Mouse (Mus musculus) natural killer cell, adult 2 months (primary cell): ENCODE data around the gene Ralgapa2.
A peak's percentile ranks its signal among the peaks of the same experiment; 100 is the strongest.

Experiments used
- DNase-seq, 2 experiments: peaks; one replicate each; pipeline ENCODE4 v3.0.0; 2022; ENCODE audit warnings: low spot score in 2 of 2

The Ralgapa2 gene

DNA sequence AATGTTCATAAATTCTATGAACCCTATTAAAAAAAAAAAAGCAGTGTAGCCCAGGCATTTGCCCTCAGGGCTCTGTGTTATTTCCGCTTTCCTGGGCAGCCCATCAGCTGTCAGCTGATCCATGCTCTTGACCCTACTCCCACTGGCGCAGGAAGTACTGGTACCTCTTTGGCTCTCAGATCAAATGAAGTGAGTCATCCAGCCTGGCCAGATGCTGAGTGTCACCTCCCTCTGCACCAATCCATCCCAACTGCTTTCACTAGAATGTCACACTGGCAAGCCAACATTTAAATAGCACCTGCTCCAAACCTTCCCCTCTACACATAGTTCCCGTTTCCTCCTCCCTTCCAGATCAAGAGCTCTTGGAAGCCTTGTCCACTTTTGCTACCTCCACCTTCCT is 84.8 kb downstream of the Ralgapa2 start:
- DNase-seq, result no peak

DNA sequence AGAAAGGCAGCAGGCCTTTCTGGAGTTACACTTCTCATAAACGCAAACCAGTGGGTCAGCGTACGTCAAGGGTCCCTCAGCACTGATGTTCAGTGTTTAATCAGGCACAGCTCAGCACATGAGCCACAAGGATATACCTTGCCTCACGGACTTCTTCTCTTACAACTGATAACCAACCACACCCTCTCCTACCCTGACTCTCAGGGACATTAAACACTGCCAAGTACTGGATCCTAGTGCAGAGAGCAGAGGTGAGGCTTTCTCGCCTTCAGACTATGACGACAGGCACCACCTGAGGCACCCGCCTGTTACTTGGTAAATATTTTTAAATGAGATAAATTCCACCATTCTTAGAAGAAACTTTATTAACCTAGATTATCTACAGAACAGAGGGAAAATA is 85.8 kb downstream of the Ralgapa2 start:
- DNase-seq, result no peak

DNA sequence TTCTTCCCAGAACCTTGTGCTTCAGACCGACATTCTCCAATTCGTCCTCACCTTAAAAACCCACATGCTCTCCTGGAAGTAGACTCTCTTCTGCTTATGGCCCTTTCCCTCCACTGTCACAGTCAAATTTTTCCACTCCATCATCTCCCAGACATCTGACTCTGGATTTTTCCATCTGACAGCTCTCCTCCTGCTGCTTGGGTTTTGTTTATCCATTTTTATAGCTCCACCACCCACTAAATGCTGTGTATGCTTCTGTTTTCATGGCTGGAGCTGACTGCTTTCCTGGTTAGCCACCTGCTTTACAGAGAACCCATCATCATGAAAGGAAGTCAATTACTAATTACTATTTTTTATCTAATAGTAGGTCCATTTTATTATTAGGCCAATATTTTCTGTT is 86.9 kb downstream of the Ralgapa2 start:
- DNase-seq, result no peak

DNA sequence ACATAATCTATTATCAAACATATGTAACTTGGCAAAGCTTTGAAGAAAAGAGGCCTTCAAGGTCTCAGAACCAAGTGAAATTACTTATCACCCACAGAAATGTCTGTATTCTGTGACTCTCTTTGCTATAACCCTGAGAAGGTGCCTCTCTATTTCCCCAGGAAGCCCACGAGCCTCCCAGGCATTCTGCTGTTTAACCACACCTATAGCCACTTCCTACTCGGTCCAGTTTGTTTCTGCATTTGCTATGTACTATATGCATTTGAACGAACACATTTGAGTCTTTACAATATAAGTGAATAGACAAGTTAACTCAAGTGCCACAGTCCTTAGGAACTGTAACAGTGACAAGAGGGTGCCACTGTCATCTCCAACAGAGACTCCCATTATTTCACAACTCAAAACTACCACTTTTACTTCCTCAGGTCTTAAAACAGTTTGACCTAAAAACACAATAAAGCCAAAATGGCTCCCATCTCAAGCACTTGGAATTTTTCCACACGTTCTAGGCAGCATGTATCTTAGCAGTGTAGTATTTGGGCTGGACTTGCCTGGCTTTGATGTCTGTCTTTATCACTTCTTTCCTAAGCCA is 88.3 kb downstream of the Ralgapa2 start:
- no peak for DNase-seq

DNA sequence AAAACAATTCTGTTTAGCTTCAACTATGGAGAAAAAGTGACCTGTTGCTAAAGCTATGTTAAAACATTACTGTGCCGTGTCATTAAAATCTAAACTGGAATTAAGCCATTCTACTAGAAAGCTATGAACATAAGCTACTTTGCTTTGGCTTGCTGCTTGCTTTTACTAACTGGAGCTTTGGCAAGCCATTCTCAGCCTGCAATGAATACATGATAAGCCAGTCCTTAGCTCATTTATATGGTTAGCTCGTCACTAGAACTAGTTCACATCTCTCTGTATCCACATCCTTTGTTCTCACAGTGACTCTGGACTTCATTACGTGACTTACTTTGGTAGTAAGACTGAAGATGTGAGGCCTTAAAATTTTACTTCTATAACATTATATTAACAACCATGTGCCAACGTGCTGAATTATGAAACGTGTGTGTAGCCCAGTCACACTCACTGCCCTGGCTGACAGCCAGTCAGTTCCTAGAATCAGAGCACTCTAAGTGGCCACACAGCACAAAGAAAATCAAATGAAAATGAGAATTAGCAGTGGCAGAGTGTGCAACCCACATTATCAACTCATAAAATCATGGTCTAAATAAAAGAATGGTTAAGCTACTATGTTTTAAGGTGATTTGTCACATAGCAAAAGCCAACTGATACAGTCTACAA is 89.0 kb downstream of the Ralgapa2 start:
- DNase-seq, result no peak

DNA sequence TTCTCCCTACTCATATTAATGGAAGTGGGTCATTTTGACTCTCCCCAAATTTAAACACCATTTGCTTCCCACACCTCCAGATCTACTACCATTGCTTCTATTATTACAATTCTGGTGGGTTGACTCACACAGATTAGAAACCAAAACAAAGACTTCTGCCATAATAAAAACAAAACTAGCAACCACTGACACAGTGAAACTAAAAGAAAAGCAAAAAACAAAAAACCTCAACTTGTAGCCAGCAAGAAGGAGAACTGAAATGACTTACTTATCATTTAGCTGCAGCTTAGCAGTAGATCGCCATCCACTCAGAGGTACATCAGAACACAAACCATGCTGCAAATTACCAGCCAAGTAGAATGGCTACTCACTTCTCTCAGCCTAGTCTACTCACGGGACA is 95.9 kb downstream of the Ralgapa2 start:
- DNase-seq, result no peak

DNA sequence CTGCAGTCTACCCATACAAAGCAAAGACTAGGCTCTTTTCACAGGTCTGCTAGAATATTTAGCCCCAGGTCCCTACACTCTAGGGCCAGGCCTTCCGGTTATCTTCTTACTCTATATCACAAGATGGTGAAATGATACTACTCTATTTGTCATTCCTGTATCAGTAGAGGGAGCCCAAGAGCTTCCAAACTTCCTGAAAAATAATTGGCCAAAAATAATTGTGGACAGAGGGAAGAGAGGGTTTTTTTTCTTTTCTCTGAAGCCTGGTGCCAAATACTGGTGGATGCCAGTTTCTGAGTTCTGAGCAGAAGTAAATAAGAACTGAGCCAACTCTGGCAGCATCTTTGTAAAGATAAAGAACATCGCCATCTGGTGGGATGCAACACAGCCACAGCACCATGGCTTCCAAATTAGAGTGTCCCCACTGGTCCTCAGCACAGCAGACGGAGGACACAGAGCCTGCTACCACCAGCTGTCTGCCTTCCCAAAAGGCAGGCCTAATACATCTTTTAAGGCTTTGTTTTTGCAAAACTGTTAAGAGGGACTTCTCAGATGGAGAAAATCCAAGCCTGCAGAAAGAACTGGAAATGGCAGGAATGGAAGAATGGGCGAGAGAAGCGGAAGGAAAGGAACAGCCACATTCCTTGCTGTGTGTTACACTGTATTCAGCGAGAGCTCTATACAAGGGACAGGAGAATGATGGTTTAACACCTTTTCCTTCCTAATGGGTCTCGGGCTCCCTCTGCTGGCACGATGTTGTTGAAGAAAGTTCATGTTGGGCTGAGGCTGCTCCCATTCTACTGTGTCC is 97.5 kb downstream of the Ralgapa2 start:
- DNase-seq, result peak; percentile 16 to 44

DNA sequence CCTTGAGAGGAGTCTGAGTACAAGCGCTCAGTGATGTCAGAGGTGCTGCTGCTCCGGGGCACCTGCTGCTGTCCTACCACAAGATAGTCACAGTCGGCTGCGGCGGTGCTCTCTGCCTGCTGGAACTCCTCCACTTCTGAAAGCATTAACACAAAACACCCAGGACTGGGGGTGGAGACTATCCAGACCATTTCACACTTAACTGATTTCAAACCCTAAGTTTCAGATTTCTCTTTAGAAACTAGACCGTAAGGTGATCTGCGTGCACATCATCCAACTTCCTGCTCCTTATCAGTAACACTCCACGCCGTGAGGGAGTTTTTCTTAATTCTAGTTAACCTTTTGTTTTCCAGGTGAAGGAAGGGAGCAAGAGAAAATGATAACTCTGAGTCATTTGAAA is 99.4 kb downstream of the Ralgapa2 start:
- DNase-seq, result no peak

DNA sequence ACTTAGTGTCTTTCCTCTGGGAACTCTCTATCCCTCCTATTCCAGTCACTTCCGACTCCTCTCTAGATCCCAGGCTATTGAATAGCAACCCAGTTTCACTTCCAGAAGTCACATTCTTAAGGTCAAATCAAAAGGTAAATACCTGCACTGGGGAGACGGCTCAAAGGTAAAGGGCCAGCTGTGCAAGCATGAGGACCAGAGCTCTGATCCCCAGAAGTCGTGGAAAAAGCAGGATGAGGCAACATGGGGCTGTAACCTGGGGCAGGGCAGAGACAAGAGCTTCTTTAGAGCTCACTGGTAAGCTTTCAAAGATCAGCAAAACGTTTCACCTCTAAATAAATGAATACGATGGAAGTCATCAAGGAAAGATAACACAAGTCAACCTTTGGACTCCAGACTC is 100.2 kb downstream of the Ralgapa2 start:
- DNase-seq, result no peak

DNA sequence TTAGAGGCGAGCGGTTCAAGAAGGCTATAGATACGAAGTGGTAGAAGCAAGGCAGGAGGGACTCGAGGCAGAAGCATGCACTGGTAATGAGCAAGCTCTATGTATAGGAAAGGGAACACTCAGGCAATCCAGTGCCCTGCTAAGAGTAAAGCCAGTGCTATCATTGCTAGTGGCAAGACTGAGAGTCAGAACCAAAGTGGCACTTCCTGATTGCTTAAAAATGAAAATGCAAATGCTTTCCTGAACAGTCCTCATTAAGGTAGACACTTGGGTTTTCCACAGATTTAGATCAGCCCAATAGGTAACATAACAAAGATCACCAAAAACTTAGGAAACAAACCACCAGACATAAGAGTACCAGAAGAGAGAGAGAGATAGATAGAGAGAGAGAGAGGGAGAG is 105.1 kb downstream of the Ralgapa2 start:
- no peak for DNase-seq

DNA sequence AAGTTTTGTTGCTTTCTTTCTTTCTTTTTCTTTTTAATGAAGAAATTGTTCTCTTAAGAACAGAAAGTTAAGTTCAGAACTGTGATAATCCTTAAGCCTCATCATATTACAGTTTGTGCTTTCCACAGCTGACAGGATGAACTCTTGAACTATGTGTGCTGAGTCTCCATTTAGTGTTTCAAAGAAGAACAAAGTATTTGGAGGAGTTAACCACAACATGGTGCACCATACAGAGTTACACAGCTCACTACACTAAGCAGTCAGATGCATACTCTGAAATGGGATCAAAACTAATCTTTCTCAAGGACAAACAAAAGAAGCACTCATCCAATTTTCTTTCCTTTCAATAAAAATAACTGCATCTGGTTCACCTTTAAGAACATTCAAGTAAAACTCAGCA is 110.6 kb downstream of the Ralgapa2 start:
- DNase-seq, result no peak

DNA sequence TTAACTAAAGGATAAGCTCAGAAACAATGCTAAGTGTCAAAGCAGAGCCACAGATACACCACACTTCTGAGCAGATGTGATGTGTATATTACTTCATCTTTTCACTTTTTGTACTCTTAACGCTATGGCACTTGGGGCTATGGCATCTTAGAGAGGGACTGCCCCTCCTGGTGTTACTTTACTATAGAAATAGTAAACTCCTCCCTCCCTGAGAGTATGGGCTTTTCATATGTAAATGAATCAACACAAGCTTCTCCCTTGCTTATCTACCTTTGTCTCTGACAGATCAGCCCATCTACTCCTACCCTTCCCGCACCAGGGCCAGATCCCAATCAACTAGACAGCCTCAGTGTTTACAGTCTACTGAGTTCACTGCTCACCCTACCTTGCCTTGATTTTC is 111.4 kb downstream of the Ralgapa2 start:
- no peak for DNase-seq

DNA sequence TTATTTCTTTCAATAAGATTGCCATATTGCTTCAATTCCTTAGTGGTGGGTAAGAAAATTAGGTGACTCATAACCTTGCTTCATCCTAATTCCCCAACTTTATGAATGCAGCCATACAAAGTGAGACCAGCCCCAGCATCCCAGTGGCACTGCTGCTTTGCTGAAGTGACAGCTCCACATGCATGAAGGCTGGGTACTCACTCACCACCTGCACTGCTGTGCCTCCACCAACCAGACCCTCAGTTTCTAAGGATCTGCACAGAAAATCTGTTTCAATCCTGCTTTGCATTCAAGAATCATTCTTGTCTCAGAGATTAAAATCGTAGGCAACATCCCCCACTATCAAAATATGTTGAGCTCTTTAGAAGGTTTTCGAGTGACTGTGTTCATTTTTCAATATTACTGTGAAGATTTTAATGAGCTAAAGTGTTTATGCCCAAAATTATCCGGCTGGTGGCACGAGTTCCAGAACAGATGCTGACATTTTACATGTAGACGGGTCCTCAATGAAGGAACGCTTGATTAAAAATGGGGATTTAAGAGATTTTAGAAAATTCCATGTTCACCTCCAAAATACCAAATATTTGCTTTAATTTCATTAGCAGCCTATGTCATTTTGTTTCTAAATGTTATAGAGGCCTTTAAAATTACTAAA is 113.8 kb downstream of the Ralgapa2 start:
- DNase-seq, result no peak

DNA sequence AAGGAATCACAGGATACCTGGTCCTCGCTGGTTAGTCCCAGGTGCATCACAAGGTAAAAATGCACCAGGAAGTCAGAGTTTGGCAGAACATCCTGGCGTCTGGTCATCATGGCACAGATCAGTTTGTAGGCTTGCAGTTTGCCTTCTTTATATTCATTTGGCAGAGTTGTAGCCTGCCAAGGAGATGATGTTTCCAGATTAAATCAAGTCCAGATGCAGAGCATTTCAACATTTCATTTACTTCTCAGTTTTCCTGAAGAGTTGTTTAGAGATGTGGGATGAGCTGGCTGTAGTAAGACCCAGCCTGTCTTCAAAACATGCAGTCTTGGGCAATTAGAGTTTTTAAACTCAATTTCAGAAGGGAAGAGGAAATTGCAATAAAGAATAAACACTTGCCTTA is 124.9 kb downstream of the Ralgapa2 start:
- DNase-seq, result no peak

DNA sequence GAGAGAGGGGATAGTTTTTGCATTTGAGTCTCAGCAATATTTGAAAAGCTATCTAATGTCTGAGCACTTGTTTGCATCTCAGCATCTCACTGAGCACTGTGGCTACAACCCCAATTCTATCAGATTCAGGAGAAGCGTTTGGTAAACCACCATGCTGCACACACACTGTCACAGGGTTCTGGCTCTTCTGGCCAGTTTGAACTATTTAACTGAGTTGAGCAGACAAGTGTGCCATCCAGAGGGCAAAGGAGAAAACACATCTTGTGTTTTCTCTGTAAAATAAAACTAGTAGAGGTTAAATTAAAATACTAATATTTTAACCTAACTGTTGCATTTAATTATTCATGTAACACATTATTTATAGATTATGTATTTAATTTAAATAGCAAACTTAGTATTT is 127.6 kb downstream of the Ralgapa2 start:
- no peak for DNase-seq

DNA sequence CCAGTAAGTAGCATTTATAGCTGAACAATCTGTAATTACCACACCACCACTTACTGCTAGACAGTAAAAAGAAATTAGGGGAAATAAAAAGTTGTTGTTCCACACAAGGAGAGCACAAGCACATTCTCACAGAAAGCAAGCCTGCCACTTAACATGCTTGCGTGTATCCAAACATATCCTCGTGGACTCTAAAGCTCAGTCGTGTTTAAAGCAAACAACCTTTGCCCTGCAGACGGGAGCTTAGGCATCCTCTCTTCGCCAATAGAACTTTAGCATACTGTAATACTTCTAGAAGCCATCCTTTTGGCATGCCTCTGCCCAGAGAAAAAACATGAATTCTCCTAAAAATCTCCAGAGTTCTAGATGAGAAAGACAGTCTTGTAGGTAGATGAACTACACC is 135.9 kb downstream of the Ralgapa2 start:
- no peak for DNase-seq

DNA sequence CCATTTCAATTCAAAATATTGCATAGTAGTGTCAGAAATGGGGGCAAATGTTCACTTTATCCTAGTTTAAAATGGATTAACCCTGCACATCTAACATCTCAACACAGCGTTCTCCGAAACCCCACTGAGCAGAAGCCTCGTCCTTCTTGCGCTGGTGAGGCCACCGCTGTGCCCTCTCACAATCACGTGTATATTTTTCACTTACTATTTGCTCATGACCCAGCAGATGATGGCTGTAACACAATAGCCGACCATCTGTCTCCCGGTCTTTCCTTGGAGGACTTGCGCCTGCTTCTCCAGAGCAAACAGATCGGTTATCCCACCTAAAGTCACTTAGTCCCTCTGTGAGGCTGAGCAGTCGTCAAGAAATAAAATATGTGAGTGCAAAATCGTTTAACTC is 146.0 kb downstream of the Ralgapa2 start:
- no peak for DNase-seq

DNA sequence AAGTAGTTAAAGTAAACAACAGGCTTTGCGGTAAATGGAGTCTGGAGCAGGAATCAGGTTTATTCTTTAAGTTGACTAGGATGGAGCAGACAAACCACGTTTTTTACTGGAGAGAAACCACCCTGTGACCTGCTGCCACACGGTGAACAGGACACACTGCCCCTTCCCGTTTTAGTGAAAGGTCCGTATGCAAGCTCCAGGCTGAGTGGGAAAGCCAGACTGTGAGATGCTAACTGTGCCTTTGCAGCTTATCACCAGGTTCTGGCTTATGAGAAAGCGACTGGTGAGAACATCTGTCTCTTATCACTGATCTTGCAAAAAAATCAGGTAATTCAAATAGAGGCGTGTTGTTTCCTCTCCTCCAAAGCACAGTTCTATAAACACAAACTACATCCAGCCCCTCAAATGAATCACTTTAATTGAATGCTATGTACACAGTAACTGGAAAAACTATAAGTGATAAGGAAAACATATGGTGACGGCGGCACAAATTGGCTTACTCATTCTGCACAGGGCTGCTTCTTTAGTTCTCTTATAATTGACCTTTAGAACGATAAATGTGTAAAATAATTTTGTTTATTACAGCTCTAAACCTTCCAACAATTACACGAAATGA is 146.7 kb downstream of the Ralgapa2 start:
- no peak for DNase-seq

DNA sequence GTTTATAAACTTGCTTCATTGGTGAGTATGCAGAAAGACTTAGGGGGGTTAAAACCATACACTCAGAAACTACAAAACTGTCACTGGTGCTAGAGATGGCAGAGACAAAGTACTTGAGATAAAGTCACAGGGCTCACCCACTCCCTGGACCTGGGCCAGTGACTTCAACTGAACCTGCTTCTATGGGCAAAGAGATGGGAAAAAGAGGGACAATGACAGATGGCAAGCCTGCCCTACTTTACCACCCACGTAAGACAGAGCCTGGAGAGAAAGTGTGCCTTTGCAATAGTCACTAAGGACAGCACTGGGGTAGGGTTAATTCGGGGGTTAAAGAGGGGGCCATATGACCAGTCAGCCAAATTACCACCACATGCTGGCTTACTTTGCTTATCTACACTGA is 148.7 kb downstream of the Ralgapa2 start:
- DNase-seq, result no peak

DNA sequence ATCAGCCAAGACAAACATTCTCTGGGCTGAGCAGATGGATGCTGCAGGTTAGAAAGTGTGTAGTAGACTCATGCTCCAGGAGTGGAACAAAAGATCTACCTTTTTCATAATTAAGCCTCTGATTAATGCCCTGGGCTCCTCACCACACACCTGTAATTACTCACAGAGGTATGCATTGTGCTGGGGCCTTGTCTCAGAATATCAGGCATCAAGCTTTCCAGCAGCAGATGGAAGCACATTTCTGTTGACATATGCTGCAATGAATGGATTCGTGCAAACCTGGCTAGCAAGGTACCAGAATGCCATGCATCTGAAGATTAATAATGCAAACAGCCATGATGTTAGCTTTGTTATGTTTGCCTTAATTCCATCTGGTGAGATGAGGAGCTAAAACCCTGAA is 149.2 kb downstream of the Ralgapa2 start:
- no peak for DNase-seq

DNA sequence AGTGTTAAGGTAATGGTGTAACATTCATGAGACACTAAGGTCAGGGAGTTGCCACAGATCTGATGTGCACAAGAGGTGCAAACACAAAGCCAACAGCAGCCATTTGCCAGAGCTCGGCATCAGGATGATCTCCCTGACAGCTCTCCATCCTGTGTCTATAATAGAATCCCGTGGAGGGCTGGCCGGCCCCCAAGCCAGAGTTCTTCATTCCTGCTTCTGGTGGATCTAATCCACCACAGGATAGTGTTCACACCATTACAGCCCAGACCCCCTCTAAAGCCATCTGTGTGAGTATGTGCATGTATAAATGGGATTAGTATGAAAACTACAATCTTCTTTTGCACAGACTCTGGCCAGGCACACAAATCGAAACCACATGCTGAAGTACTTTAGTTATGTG is 150.2 kb downstream of the Ralgapa2 start:
- DNase-seq, result no peak

DNA sequence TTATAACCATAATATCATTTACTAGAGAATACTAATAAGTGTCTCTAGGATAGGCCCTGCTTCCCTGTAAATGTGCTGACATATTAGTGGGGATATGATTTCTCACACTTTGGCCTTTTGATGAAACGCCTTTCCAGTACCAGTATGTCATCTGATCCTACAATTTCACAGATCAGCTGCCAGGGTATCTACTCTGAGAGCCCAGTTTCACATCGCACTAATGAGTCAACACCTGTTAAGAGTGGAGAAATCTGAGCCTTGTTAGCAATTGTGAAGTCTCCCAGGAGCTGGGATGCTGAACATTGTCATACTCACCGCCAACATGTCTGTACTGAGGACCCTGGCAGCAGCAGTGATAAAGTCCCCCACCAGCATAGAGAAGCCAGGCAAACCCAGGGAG is 151.1 kb downstream of the Ralgapa2 start:
- DNase-seq, result no peak
